Mouse (Mus musculus): Measurements from ENCODE around the gene Gas2. TPM values are rescaled to one million over a fixed set of nuclear protein-coding genes. Genes with fewer than 3 reads are reported as not detected.

The Gas2 gene
- total and polyA plus RNA-seq, 3 experiments = 1.4 to 17.1 (median 6.0) TPM

- no peaks in the 10 kb centered on the region for H3K36me3 ChIP-seq (replicated peaks)
- DNase-seq (ENCODE audit: low spot score) (no peak), ATAC-seq (ENCODE audit: extremely low read depth, insufficient number of reproducible peaks, low FRiP score, poor library complexity, severe bottlenecking) (no peak)
- TF ChIP-seq GATA2 (IDR thresholded peaks at IDR 0.05; ENCODE audit: borderline replicate concordance, low read depth, low read length) (no peak), TAL1 (conservative IDR thresholded peaks at IDR 0.05; ENCODE audit: low read depth, low read length) (no peak), CTCF (IDR thresholded peaks at IDR 0.05; ENCODE audit: low read depth, low read length) (no peak), GATA1 (IDR thresholded peaks at IDR 0.05; ENCODE audit: borderline replicate concordance, low read length) (no peak), POLR2AphosphoS5 (IDR thresholded peaks at IDR 0.05; ENCODE audit: insufficient replicate concordance, low read depth, low read length) (no peak)
- peaks cover 52% of the 10 kb centered on the region for H3K4me1 ChIP-seq (ENCODE audit: insufficient read depth, low read depth, low read length)
- H3K4me3 ChIP-seq (ENCODE audit: low read depth, low read length) = no peak overlapping the region
- H3K9me3 ChIP-seq (replicated peaks) = no peaks in the 10 kb centered on the region
- no peaks in the 10 kb centered on the region for H3K27me3 ChIP-seq (ENCODE audit: insufficient read depth, low read length)
Measured at GRCm38 (mm10) chr7:51985763-51986162, 123.9 kb downstream of the Gas2 start.

- Histone ChIP-seq H3K27me3 (ENCODE audit: insufficient read depth, low read length) (no peaks in the 10 kb centered on the region), H3K36me3 (replicated peaks) (no peaks in the 10 kb centered on the region), H3K4me1 (ENCODE audit: insufficient read depth, low read depth, low read length) (peaks cover 61% of the 10 kb centered on the region), H3K4me3 (ENCODE audit: low read depth, low read length) (no peak overlapping the region), H3K9me3 (replicated peaks) (no peaks in the 10 kb centered on the region)
- ATAC-seq (ENCODE audit: extremely low read depth, insufficient number of reproducible peaks, low FRiP score, poor library complexity, severe bottlenecking) = no peak
- TF ChIP-seq GATA1 (IDR thresholded peaks at IDR 0.05; ENCODE audit: borderline replicate concordance, low read length) (no peak), GATA2 (IDR thresholded peaks at IDR 0.05; ENCODE audit: borderline replicate concordance, low read depth, low read length) (no peak), TAL1 (conservative IDR thresholded peaks at IDR 0.05; ENCODE audit: low read depth, low read length) (no peak), POLR2AphosphoS5 (IDR thresholded peaks at IDR 0.05; ENCODE audit: insufficient replicate concordance, low read depth, low read length) (no peak), CTCF (IDR thresholded peaks at IDR 0.05; ENCODE audit: low read depth, low read length) (no peak)
- DNase-seq (ENCODE audit: low spot score) = no peak
Measured at GRCm38 (mm10) chr7:51986909-51987308, 125.1 kb downstream of the Gas2 start.

GRCm38 (mm10) chr7:51991020-51991419 is 129.2 kb downstream of the Gas2 start:
- Histone ChIP-seq H3K4me3 (ENCODE audit: low read depth, low read length) (no peak overlapping the region), H3K9me3 (replicated peaks) (no peaks in the 10 kb centered on the region), H3K36me3 (replicated peaks) (peaks cover 8% of the 10 kb centered on the region), H3K27me3 (ENCODE audit: insufficient read depth, low read length) (no peaks in the 10 kb centered on the region), H3K4me1 (ENCODE audit: insufficient read depth, low read depth, low read length) (peaks cover 48% of the 10 kb centered on the region)
- ATAC-seq (ENCODE audit: extremely low read depth, insufficient number of reproducible peaks, low FRiP score, poor library complexity, severe bottlenecking) (peak; percentile 78), DNase-seq (ENCODE audit: low spot score) (peak; percentile 47)
- TF ChIP-seq GATA2 (IDR thresholded peaks at IDR 0.05; ENCODE audit: borderline replicate concordance, low read depth, low read length) = no peak
- TF ChIP-seq CTCF (IDR thresholded peaks at IDR 0.05; ENCODE audit: low read depth, low read length) = no peak
- TF ChIP-seq GATA1 (IDR thresholded peaks at IDR 0.05; ENCODE audit: borderline replicate concordance, low read length) = no peak
- TF ChIP-seq TAL1 (conservative IDR thresholded peaks at IDR 0.05; ENCODE audit: low read depth, low read length) = peak; percentile 65
- no peak for TF ChIP-seq POLR2AphosphoS5 (IDR thresholded peaks at IDR 0.05; ENCODE audit: insufficient replicate concordance, low read depth, low read length)

GRCm38 (mm10) chr7:52005511-52006295 is 143.9 kb downstream of the Gas2 start, which contains the start of gene Svip:
TSS of gene Svip (minus strand) at chr7:52006018.
- DNase-seq (ENCODE audit: low spot score) = peak; percentile 92
- H3K36me3 ChIP-seq (replicated peaks) = peaks cover 23% of the 10 kb centered on the region
- peak; percentile 96 for ATAC-seq (ENCODE audit: extremely low read depth, insufficient number of reproducible peaks, low FRiP score, poor library complexity, severe bottlenecking)
- H3K27me3 ChIP-seq (ENCODE audit: insufficient read depth, low read length) = no peaks in the 10 kb centered on the region
- peak within 1 kb of the TSS; percentile 87 for H3K4me3 ChIP-seq (ENCODE audit: low read depth, low read length)
- H3K4me1 ChIP-seq (ENCODE audit: insufficient read depth, low read depth, low read length) = peaks cover 36% of the 10 kb centered on the region
- TF ChIP-seq GATA1 (IDR thresholded peaks at IDR 0.05; ENCODE audit: borderline replicate concordance, low read length) = no peak
- no peak for TF ChIP-seq GATA2 (IDR thresholded peaks at IDR 0.05; ENCODE audit: borderline replicate concordance, low read depth, low read length)
- no peak for TF ChIP-seq POLR2AphosphoS5 (IDR thresholded peaks at IDR 0.05; ENCODE audit: insufficient replicate concordance, low read depth, low read length)
- TF ChIP-seq CTCF (IDR thresholded peaks at IDR 0.05; ENCODE audit: low read depth, low read length) = no peak
- TF ChIP-seq TAL1 (conservative IDR thresholded peaks at IDR 0.05; ENCODE audit: low read depth, low read length) = no peak
- no peaks in the 10 kb centered on the region for H3K9me3 ChIP-seq (replicated peaks)

GRCm38 (mm10) chr7:52006296-52006630 is 144.4 kb downstream of the Gas2 start:
- H3K4me3 ChIP-seq (ENCODE audit: low read depth, low read length) = peak overlapping the region; percentile 87
- DNase-seq (ENCODE audit: low spot score) (no peak), ATAC-seq (ENCODE audit: extremely low read depth, insufficient number of reproducible peaks, low FRiP score, poor library complexity, severe bottlenecking) (no peak)
- TF ChIP-seq CTCF (IDR thresholded peaks at IDR 0.05; ENCODE audit: low read depth, low read length) (no peak), TAL1 (conservative IDR thresholded peaks at IDR 0.05; ENCODE audit: low read depth, low read length) (no peak)
- no peaks in the 10 kb centered on the region for H3K27me3 ChIP-seq (ENCODE audit: insufficient read depth, low read length)
- H3K9me3 ChIP-seq (replicated peaks) = no peaks in the 10 kb centered on the region
- H3K36me3 ChIP-seq (replicated peaks) = peaks cover 19% of the 10 kb centered on the region
- peaks cover 33% of the 10 kb centered on the region for H3K4me1 ChIP-seq (ENCODE audit: insufficient read depth, low read depth, low read length)

GRCm38 (mm10) chr7:52007138-52007537 is 145.3 kb downstream of the Gas2 start:
- Histone ChIP-seq H3K4me1 (ENCODE audit: insufficient read depth, low read depth, low read length) (peaks cover 31% of the 10 kb centered on the region), H3K36me3 (replicated peaks) (peaks cover 15% of the 10 kb centered on the region), H3K27me3 (ENCODE audit: insufficient read depth, low read length) (no peaks in the 10 kb centered on the region), H3K4me3 (ENCODE audit: low read depth, low read length) (no peak overlapping the region), H3K9me3 (replicated peaks) (no peaks in the 10 kb centered on the region)
- ATAC-seq (ENCODE audit: extremely low read depth, insufficient number of reproducible peaks, low FRiP score, poor library complexity, severe bottlenecking) (no peak), DNase-seq (ENCODE audit: low spot score) (no peak)
- no peak for TF ChIP-seq TAL1 (conservative IDR thresholded peaks at IDR 0.05; ENCODE audit: low read depth, low read length)
- TF ChIP-seq CTCF (IDR thresholded peaks at IDR 0.05; ENCODE audit: low read depth, low read length) = no peak
- TF ChIP-seq GATA2 (IDR thresholded peaks at IDR 0.05; ENCODE audit: borderline replicate concordance, low read depth, low read length) = no peak
- TF ChIP-seq GATA1 (IDR thresholded peaks at IDR 0.05; ENCODE audit: borderline replicate concordance, low read length) = no peak
- no peak for TF ChIP-seq POLR2AphosphoS5 (IDR thresholded peaks at IDR 0.05; ENCODE audit: insufficient replicate concordance, low read depth, low read length)
